Mouse (Mus musculus) A20 (cell line): ENCODE measurements around the gene Med10.
A peak's percentile ranks its signal among the peaks of the same experiment; 100 is the strongest.

Source experiments
- DNase-seq: peaks from one replicate; pipeline ENCODE4 v3.0.0-alpha.2; 2011; ENCODE audit warnings: low read depth, low spot score

Med10 gene

DNA sequence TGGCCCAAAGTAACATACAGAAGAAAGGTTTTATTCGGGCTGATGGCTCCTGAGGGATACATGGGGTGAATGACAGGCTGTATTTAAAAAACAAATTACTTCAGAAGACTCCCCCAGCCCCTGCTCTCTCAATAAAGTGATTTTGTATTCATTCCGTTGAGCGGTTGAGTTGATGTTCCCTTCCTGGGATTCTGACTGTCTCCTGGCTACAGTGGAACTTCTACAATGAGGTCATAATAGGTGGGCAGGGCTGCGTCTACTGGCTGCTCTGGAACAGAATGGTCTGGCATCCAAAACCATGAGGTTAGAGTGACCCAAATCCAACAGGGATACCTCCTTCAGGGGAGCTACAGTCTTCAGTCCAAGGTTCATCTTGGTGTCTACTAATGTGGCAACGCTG is at the start of gene Med10:
Gene Med10 (plus strand): TSS at position 301 of the 400 bp plus-strand sequence.
- DNase-seq, result no peak

DNA sequence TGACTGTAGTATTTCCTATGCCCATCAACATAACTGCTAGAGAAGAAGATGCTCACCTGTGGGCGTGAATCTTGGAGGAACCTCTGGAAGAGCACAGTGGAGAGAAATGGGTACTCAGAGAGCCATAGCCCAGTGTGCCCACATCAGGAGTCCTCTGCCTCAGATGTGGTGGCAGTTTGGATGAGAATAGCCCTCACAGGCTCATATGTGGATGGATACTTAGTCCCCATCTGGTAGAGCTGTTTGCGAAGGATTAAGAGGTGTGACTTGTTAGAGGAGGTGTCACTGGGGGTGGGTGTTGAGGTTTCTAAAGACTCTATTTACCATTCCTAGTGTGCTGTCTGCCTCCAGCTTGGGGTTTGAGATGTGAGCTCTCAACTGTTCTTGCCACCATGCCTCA is 49.3 kb upstream of the Med10 start:
- no peak for DNase-seq

DNA sequence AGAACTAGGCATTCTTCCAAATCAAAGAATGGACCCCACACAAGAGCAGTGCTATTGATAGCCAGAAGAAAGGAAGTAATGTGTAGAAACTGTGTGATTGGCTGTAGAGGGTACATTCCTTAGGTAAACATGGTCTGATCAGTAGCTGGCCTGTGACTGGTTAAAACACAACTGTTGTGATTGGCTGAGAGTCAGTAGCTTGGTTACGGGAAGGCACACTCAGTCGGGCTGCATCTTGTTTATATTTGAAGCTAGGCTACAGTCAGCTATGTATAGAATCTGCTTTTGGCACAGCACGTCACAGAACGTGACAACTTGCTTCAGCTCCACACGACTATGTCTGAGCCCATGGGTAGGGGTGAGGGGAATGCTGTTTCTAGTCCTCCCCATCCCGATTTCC is 43.2 kb upstream of the Med10 start:
- DNase-seq, result no peak

DNA sequence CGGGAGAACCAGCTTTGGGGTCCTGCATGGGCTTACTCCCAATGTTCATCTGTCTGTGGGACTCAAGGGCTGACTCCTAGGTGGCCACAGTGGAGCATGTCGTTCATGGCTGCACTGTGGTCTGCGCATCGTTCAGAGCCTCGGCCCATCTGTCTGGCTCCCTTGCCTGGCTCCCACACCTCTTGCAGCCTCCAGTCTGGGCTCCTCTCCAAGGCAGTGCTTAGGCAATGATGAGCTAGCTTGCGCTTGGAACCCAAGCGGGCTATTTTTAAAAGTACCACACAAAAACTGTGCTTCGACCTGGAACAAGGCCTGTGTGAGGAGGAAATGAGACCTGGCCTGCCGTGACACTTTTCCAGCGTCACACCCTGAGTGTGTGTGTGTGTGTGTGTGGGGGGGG is 40.8 kb upstream of the Med10 start:
- DNase-seq, result no peak

DNA sequence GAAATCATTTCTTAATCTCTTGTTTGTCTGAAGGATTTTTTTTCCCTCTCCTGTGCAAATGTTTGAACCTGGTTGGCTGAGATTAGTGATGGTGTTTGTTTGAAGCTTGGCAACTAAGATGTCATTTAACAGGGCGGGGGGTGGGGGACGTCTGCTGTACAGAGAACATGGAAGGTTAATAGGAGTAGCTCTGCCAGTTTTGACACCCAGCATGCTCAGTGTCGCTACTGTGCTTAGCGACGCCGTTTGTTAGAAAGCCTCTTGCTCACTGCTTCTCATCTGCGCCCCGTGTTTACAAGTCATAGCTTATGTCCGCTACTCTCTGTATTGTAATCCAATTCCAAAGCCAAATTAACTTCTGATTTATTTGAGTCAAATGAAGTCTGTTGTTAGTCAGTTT is 37.5 kb upstream of the Med10 start:
- no peak for DNase-seq

DNA sequence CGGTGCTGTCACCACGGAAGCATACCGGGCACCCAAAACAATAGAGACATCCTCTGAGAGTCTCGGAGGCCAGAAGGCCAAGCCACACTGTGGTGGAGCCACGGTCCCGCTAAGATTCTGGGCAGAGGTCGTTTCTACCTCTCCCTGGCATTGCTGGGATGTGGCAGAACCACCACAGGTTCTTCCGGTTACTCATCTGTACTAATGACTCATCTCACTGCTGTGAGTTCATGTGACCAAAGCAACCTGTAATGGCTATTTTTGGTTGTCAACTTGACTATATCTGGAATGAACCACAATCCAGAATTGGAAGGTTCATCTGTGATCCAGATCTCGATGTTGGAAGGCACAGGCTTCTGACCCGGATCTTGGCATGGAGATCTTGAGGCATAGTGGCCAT is 34.0 kb upstream of the Med10 start:
- DNase-seq, result no peak

DNA sequence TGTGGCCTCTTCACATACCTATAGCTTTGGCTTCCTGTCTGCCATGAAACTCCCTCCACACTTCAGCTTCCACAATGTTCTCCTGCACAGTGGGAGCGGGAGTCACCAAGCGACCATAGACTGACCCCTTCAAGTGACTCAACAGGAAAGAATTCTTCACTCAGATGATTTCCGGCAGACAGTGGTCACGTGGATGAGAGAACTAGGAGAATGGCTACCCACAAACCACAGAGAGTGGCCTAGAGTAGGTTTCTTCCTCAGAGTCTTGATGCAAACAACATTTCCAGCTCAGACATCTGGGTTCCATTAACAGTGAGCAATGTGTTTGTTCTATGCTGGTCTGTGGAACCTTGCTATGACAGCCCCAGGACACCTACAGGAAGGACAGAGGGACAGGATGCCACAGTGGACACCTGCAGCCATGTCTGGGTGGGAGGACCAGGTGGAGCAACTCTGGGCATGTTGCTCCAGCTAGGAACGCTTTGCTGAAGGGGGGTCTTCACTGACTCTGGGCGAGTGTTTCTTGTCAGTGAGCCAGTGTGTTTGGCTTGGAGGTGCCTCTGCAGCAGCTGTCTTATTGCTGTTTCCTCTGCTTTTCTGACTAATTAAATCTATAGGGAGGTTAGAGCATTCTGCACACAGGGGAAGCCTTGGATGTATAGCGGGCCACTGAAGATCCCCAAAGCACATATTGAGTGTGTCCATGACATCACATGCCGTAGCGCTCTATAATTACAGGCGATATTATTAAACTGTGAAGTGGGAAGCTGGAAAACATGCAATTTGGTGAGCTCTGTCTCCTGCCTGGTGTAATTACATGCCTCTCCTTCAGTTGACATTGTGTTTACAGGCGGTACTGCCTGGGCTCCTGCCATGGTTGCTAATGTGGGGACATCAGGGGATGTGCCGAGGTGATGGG is 31.4 kb upstream of the Med10 start:
- no peak for DNase-seq

DNA sequence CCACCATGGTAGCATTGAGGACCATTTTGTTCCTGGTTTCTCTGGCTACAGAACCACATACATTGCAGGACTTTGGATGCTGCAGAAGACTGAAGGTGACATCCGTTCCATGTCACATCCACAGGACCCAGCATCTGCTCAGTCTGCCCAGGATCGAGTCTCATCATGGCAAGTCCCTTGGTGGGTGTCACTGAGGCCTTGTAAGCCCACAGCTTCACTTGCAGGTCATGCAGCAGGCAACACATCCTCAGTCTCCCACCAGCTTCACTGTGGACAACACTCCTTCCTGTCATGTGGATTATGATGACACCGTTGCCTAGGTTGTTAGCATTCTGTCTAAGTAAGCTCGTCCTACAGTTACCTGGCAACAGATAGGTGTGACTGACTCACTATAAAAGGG is 29.8 kb upstream of the Med10 start:
- DNase-seq, result no peak

DNA sequence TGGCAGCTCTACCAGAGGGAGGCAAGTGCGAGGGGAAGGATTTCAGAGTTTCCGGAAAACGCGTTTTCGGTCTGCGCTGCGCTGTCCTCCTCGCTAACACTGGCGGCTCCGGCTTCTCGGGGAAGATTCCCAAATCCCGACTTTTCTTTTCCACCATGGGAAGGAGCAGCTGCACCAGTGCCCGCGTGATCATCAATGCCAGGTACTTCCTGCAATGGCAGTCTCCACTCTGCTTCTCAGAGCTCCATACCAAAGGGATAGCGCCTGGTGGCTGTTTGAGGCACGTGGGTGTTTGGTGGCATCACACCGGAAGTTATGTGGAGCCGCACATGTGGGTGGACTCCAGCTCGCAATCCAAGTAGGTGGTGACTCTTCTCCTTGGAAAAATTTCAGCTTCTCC is 24.0 kb upstream of the Med10 start:
- no peak for DNase-seq

DNA sequence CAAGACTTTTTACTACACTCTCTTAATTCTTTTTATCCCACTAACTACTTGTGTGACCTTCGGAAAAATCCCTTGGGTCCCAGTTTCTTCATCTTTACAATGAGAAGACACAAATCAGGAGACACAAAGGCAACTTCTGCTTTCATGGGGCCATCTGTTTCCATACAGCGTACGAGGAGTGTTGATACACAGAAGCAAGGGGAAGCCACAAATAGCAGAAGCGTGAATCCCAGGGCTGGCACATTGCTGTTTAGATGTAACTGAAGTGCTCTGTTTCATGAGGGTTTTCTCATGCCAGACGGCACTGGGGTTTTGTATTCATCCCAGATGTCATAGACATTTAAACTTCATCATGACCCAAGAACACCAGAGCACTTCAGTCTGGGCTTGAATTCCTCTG is 13.5 kb upstream of the Med10 start:
- DNase-seq, result peak; percentile 87

DNA sequence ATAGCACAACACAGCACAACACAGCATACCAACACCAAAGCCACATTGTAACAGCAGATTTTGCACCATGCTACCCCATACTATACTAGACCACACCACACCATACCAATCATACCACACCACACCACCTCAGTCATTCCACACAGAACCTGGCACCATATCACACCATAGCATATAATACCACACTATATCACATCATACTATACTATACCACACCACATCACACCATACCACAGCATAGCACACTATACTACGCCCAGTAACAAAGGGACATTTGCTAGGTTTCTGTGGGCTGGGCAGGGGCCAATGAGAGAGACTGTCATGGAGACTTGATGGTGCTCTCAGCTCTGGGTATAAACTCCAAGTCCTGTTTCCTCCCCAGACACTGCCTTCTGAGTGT is 10.4 kb upstream of the Med10 start:
- DNase-seq, result no peak

DNA sequence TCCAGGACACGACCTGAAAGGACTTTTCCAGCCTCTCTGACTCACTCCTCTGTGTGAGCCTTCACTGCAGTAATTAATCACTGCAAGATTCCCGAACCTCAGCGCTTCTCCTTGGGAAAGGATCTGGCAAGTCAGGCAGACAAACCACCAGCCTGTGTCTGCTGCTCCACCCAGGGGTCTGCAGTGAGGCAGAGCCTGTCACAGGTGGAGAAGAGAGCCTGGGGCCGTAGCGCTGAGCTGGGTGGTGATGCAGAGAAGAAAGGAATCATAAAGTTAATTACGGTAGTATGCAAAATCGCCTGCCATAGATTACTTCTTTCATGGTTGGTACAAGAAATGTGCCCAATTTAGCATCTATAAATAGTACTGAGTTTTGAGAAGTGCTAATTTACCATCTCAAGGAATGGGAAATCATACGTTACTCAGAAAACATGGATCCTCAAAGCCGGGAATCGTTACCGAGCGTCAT is 9.6 kb upstream of the Med10 start:
- DNase-seq, result no peak

DNA sequence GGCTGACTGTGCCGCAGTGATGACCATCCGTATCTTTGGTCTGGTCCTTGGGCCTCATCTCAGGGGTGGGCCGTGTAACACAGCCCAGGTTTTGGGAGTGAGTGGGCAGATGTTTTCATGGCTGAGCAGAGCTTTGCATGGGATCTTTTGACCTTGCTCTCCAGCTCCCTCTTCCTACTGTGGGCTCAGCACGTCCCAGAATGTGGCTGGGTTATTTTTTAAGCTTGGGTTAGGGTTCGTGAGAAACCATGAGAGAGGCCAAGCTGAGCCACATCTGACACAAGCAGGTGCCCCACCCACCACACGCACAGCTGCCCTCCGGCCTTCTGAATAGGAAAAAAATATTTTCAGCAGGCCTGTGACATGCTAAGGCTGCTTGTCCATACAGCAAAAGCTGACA is 7.4 kb upstream of the Med10 start:
- no peak for DNase-seq

DNA sequence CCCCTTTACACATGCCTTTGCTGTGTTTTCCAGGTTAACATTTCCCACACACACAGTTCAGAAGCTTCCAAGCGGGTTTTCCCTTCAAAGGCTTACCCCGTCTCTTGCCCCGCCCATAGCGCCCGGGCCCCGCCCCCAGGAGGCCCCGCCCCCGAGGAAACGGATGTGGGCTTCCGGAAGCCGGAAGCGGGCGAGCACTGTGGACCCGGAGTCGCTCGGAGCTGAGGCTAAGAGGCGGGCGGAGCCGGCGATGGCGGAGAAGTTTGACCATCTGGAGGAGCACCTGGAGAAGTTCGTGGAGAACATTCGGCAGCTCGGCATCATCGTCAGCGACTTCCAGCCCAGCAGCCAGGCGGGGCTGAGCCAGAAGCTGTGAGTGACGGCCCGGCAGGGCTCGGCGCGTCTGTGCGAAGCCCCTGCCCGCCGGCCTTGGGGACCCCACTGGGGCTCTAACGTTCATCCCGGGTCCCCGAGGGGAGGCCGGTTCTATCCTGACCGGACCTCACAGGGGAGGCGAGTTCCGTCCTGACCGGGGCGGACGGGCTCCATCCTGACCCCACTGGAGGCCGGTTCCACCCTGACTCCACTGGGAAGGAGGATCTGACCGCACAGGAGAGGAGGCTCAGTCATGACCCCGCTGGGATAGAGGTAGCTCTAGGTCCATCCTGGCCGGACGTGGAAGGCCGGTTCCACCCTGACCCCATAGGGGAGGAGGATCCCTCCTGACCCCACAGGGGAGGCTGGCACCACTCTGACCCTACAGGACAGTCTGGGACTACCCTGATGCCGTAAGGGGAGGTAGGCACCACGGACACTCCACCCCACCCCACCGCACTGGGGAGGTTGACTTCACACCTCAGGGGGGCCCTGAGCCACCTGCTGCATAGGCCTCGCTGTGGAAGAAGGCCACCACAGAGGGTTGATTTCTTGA is 7.8 kb downstream of the Med10 start:
- peak; percentile 88 for DNase-seq

DNA sequence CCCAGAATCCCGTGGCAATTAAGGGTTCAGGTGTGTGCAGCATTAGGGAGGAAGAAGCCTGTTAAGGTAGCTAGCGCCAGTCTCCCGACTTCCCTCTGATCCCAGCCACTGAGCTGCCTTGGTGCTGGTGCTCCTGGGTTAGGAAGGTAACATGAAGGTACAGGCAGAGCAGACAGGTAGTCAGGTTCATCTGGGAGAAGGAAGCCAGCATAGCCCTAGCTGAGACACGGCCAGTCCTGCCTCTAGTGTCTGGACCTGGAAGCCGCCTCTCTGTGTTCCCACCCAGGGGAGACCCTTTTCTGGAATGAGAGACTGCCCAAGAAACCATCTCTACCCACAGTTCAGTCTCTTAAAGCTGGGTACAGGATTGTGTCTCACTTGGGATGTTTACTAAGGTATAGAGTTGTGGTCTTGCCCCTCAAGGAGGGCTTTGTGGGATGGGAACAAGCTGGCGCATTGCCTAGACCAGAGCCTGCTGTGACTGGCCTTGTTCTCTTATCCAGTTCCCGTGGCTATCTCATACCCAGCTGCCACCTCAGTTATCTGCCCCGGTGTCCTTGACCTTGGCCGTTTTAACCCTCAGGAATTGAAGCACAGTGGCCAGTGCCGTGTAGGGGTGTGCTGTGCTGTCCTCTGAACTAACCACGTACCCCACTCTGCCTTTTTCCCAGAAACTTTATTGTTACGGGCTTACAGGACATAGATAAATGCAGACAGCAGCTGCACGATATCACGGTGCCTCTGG is 8.9 kb downstream of the Med10 start:
- no peak for DNase-seq

DNA sequence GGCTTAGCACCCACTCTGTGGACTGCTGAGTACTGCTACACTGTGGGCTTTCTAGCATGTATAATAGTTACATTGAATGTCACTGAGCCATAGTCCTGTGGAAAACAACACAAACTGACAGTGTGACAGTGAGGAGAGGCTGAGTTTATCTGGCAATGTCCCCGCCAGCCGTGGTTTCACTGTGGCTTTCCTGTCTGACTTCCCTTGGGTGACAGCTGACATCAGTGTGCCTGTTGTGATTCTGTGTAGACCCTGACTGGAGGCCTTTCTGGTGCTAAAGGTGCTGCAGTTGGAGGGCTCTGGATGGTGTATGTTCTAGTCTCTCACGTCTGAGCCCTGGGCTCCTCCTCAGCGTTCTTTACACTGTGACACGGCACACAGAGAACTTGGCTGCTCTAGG is 11.7 kb downstream of the Med10 start:
- DNase-seq, result no peak

DNA sequence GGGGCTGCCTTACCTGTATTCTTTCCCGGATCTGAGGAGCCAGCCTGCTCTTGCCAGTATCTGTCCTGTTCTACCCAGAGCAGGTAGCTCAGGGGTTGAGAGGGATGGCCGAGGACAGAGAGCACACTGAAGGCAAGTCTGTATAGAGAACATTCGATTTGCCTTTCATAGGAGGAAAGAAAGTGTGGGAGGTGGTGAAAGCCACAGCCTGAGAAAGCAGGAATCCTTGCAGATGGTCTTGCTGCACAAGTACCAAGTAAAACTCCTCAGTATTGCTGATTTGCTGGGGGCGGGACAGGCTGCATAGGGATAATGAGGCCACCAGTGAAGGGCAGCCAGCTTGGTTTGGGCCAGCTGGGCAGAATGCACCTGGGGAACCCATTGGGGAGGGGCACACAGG is 16.1 kb downstream of the Med10 start:
- DNase-seq, result no peak

DNA sequence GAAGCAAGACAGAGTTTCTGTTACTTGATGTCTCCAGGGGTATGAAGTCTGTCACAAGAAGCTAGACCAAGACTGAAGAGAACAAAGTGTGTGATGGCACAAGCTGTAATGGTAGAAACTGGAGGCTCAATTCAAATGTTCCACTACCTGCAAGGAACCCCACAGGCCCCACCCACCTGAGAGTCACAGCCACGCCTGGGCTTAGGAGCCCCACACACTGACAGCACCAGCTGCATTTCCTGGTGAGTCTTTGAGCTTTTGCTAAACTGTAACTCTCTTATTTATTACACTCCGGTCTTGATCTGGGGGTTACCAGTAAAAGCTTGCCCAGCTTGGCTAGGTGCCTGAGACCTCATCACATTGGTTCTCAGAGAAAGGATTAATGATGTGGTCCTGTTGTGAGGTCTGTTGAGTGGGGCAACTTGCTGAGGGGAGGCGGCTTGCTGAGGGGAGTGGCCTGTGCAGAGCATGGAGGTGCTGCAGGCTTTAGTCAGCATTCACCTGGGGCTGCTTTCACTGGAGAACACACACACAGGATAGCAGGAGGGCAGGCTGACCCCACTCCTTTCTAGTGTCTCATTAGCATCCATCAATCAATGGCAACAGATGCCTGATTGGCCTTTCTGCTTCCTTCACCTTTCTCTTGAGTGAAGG is 19.1 kb downstream of the Med10 start:
- DNase-seq, result no peak

DNA sequence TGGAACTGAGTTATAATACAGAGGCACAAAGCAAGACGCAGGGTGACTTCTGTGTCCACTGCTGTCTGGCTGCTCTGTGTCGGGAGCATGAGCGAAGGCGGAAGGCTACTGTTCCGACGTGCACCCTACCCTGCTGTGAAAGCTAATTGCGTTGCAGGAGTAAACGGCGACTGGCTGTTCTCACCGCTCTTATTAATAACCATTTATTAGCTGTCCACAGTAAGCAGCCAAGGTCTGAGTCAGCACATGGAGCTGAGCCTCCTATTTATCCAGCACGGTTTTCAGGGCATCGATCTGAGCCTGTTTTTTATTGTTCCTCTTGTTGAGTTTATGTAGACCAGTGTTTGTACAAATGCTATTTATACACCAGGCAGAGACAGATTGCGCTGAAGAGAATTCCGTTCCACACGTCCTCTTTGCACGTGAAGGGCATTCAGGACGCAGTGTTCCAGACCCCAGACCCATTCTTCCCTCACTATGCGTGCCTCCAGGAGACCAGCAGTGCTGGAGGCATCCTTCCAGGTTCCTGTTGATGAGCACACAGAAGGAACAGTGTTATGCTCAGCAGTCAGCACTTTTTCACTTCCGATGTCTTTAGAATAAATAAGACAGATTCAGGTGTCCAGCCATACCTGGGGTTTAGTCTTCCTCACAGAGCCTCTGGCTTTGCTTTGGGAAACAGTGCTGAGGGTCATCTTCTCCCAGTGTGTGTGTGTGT is 21.9 kb downstream of the Med10 start:
- DNase-seq, result no peak

DNA sequence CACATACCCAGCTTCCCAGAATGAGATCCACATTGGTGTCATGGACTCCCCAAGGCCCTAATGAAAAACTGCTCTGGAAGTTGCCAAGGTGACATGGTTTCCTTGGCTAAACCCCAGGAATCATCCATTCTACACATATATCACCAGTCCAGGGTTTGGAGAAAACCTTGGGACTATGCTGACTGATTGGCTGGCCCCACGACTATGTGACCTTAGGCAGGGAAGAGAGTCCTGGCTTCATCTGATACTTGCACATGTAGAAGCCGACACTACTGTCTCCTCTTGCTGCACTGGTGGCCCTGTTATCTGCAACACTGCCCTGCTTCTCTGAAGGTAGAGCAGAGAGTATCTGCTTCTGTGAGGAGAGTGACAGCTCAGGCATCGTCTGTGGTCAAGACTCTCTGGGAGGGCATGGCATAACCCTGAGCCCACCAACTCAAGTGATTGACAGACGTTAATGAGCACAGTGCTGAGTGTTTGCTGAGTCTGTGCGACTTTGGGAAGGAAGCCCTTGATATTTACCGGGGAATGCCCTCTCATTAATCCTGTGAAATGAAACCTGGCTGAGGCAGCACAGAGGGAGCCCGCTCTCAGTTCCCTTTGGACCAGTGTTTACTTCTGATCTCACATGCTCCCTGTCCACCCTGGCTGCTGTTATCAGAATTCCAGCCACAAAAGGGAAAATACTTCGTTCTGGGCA is 23.4 kb downstream of the Med10 start:
- DNase-seq, result no peak
